Mouse (Mus musculus): ENCODE measurements around the gene Gnai3. TPM values are rescaled to one million over a fixed set of nuclear protein-coding genes. Genes with fewer than 3 reads are reported as not detected.

Gnai3 gene
- polyA plus RNA-seq, 1 experiment, result 28.8 TPM

DNA sequence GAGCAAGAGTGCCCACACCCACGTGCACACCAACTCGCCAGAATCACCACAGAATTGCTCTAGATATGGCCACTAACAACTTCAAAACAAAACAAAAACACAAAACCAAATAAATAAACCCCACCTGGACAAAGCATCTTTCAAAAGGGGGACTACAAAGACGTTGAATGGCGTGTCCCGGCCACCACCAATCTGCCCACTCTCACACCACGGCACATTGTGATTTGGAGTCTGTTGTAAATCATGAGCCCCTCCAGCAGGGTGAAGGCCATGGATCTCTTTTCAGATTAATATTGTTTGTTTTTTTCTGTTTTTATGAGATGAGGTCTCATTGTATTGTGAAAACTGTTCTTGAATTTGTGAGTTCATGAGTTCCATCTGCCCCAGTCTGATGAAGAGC, 43.9 kb downstream of the Gnai3 start:
- no peak overlapping the region for H3ac ChIP-seq (ENCODE audit: control insufficient read depth, insufficient read length, low read depth)
- no peaks in the 10 kb centered on the region for H3K79me3 ChIP-seq (ENCODE audit: low read depth)
- no peaks in the 10 kb centered on the region for H3K27me3 ChIP-seq (ENCODE audit: control insufficient read depth, insufficient read depth, insufficient read length)
- H3K79me2 ChIP-seq (ENCODE audit: control insufficient read depth, insufficient read depth), result no peaks in the 10 kb centered on the region
- H3K4me3 ChIP-seq (ENCODE audit: insufficient read depth, poor library complexity, severe bottlenecking), result no peak overlapping the region
- TF ChIP-seq MYOG (IDR thresholded peaks at IDR 0.05; ENCODE audit: control insufficient read depth, extremely low read depth, insufficient read length), result no peak
- TF ChIP-seq FOSL1 (IDR thresholded peaks at IDR 0.05; ENCODE audit: insufficient read depth, low read length, poor library complexity, severe bottlenecking), result no peak
- TF ChIP-seq MYOD1 (IDR thresholded peaks at IDR 0.05; ENCODE audit: control insufficient read depth, insufficient read length, low read depth), result no peak
- TF ChIP-seq CTCF (IDR thresholded peaks at IDR 0.05; ENCODE audit: control insufficient read depth, insufficient read depth, insufficient read length), result no peak
- no peak for TF ChIP-seq MAX (IDR thresholded peaks at IDR 0.05)
- H3K36me3 ChIP-seq (ENCODE audit: control insufficient read depth, insufficient read depth), result peaks cover 14% of the 10 kb centered on the region

DNA sequence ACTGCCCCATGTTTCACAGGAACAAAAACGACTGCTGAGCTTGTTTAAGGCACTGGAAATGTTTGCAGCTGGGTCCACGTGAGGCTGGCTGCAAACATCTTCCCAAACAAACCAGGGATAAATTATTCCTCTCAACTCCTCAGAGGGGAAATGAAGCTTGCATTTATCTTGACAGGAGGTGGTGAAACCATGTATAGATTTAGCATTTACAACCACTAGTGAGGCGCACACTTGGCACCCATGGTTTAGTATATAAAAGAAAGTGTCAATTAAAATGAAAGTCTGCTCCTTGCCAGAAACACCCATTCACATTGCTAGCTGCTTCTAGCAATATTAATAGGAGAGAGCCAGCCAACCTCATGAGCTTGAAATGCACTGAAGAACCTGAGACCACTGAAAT, 44.4 kb downstream of the Gnai3 start:
- Histone ChIP-seq H3K27me3 (ENCODE audit: control insufficient read depth, insufficient read depth, insufficient read length) (no peaks in the 10 kb centered on the region), H3K79me2 (ENCODE audit: control insufficient read depth, insufficient read depth) (no peaks in the 10 kb centered on the region), H3ac (ENCODE audit: control insufficient read depth, insufficient read length, low read depth) (no peak overlapping the region), H3K36me3 (ENCODE audit: control insufficient read depth, insufficient read depth) (peaks cover 9% of the 10 kb centered on the region), H3K4me3 (ENCODE audit: insufficient read depth, poor library complexity, severe bottlenecking) (no peak overlapping the region), H3K79me3 (ENCODE audit: low read depth) (no peaks in the 10 kb centered on the region)
- no peak for TF ChIP-seq CTCF (IDR thresholded peaks at IDR 0.05; ENCODE audit: control insufficient read depth, insufficient read depth, insufficient read length)
- no peak for TF ChIP-seq FOSL1 (IDR thresholded peaks at IDR 0.05; ENCODE audit: insufficient read depth, low read length, poor library complexity, severe bottlenecking)
- TF ChIP-seq USF1 (IDR thresholded peaks at IDR 0.05; ENCODE audit: low read depth), result no peak
- TF ChIP-seq CEBPB (IDR thresholded peaks at IDR 0.05; ENCODE audit: low read depth), result no peak
- TF ChIP-seq MYOG (IDR thresholded peaks at IDR 0.05; ENCODE audit: control insufficient read depth, extremely low read depth, insufficient read length), result no peak
- no peak for TF ChIP-seq MYOD1 (IDR thresholded peaks at IDR 0.05; ENCODE audit: control insufficient read depth, insufficient read length, low read depth)

DNA sequence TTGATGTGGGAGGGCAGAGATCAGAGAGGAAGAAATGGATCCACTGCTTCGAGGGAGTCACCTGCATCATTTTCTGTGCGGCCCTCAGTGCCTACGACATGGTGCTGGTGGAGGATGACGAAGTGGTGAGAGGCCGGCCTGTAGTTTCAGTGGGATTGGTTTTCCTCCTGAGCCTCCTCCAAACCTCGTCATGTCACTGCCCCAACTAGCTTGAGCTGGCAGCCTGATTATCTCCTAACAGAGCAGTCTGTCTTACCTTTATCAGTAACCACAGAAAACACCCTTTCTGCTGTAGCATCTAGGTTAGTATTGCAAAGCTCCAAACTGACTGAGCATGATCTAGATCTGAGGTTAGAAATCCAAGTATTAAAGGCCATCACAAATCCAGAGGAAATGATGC, 47.6 kb downstream of the Gnai3 start:
- Histone ChIP-seq H3K27me3 (ENCODE audit: control insufficient read depth, insufficient read depth, insufficient read length) (no peaks in the 10 kb centered on the region), H3K79me3 (ENCODE audit: low read depth) (no peaks in the 10 kb centered on the region), H3ac (ENCODE audit: control insufficient read depth, insufficient read length, low read depth) (no peak overlapping the region), H3K36me3 (ENCODE audit: control insufficient read depth, insufficient read depth) (no peaks in the 10 kb centered on the region), H3K4me3 (ENCODE audit: insufficient read depth, poor library complexity, severe bottlenecking) (no peak overlapping the region), H3K79me2 (ENCODE audit: control insufficient read depth, insufficient read depth) (no peaks in the 10 kb centered on the region)
- TF ChIP-seq USF1 (IDR thresholded peaks at IDR 0.05; ENCODE audit: low read depth) (no peak), CTCF (IDR thresholded peaks at IDR 0.05; ENCODE audit: control insufficient read depth, insufficient read depth, insufficient read length) (no peak), CEBPB (IDR thresholded peaks at IDR 0.05; ENCODE audit: low read depth) (no peak), MAX (IDR thresholded peaks at IDR 0.05) (no peak), MYOD1 (IDR thresholded peaks at IDR 0.05; ENCODE audit: control insufficient read depth, insufficient read length, low read depth) (no peak), FOSL1 (IDR thresholded peaks at IDR 0.05; ENCODE audit: insufficient read depth, low read length, poor library complexity, severe bottlenecking) (no peak), MYOG (IDR thresholded peaks at IDR 0.05; ENCODE audit: control insufficient read depth, extremely low read depth, insufficient read length) (no peak)

DNA sequence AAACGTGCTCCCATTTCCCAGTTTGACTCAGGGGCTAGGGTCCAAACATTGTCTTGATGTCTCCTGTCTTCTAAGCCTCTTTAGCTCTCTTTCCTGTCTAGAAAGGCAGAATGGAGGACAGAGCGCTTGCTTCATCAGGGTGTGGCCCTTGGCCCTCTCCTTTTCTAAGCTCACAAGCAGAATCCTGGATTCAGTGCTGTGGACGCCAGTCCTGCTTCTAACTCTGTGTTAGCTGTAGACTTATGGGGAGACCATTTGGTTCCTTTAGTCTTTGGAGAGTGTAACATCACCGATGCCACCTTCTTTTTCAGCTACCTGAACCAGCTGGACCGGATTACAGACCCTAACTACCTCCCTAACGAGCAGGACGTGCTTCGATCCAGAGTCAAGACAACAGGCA, 48.3 kb downstream of the Gnai3 start:
- Histone ChIP-seq H3K4me3 (ENCODE audit: insufficient read depth, poor library complexity, severe bottlenecking) (no peak overlapping the region), H3K27me3 (ENCODE audit: control insufficient read depth, insufficient read depth, insufficient read length) (no peaks in the 10 kb centered on the region), H3K36me3 (ENCODE audit: control insufficient read depth, insufficient read depth) (no peaks in the 10 kb centered on the region), H3K79me3 (ENCODE audit: low read depth) (no peaks in the 10 kb centered on the region), H3K79me2 (ENCODE audit: control insufficient read depth, insufficient read depth) (no peaks in the 10 kb centered on the region), H3ac (ENCODE audit: control insufficient read depth, insufficient read length, low read depth) (no peak overlapping the region)
- TF ChIP-seq MYOG (IDR thresholded peaks at IDR 0.05; ENCODE audit: control insufficient read depth, extremely low read depth, insufficient read length), result no peak
- no peak for TF ChIP-seq CTCF (IDR thresholded peaks at IDR 0.05; ENCODE audit: control insufficient read depth, insufficient read depth, insufficient read length)
- no peak for TF ChIP-seq MYOD1 (IDR thresholded peaks at IDR 0.05; ENCODE audit: control insufficient read depth, insufficient read length, low read depth)
- no peak for TF ChIP-seq CEBPB (IDR thresholded peaks at IDR 0.05; ENCODE audit: low read depth)
- TF ChIP-seq FOSL1 (IDR thresholded peaks at IDR 0.05; ENCODE audit: insufficient read depth, low read length, poor library complexity, severe bottlenecking), result no peak
- no peak for TF ChIP-seq MAX (IDR thresholded peaks at IDR 0.05)
- no peak for TF ChIP-seq USF1 (IDR thresholded peaks at IDR 0.05; ENCODE audit: low read depth)

DNA sequence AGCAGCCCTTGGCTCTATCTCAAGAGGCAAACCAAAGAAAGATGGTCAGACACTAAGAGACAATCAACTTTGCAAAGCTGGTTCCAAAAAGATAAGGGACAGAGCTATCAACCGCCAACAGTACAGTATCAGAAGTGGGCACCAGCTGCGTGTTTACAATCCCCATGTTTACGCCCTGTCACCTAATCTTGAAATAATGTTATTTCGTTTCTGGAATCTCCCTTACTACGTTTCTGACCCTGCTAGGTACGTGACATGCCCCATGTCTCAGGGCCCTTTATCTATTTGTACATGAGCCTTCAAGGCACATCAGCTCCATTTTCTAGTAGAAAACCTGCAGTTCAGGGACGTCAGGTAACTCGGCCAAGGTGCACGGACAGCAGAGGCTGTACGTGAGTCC, 49.2 kb downstream of the Gnai3 start:
- no peaks in the 10 kb centered on the region for H3K79me2 ChIP-seq (ENCODE audit: control insufficient read depth, insufficient read depth)
- H3ac ChIP-seq (ENCODE audit: control insufficient read depth, insufficient read length, low read depth), result no peak overlapping the region
- no peaks in the 10 kb centered on the region for H3K27me3 ChIP-seq (ENCODE audit: control insufficient read depth, insufficient read depth, insufficient read length)
- no peak overlapping the region for H3K4me3 ChIP-seq (ENCODE audit: insufficient read depth, poor library complexity, severe bottlenecking)
- no peaks in the 10 kb centered on the region for H3K79me3 ChIP-seq (ENCODE audit: low read depth)
- no peaks in the 10 kb centered on the region for H3K36me3 ChIP-seq (ENCODE audit: control insufficient read depth, insufficient read depth)
- no peak for TF ChIP-seq MYOD1 (IDR thresholded peaks at IDR 0.05; ENCODE audit: control insufficient read depth, insufficient read length, low read depth)
- TF ChIP-seq USF1 (IDR thresholded peaks at IDR 0.05; ENCODE audit: low read depth), result no peak
- no peak for TF ChIP-seq CEBPB (IDR thresholded peaks at IDR 0.05; ENCODE audit: low read depth)
- TF ChIP-seq MAX (IDR thresholded peaks at IDR 0.05), result no peak
- TF ChIP-seq CTCF (IDR thresholded peaks at IDR 0.05; ENCODE audit: control insufficient read depth, insufficient read depth, insufficient read length), result no peak
- no peak for TF ChIP-seq FOSL1 (IDR thresholded peaks at IDR 0.05; ENCODE audit: insufficient read depth, low read length, poor library complexity, severe bottlenecking)
- no peak for TF ChIP-seq MYOG (IDR thresholded peaks at IDR 0.05; ENCODE audit: control insufficient read depth, extremely low read depth, insufficient read length)

DNA sequence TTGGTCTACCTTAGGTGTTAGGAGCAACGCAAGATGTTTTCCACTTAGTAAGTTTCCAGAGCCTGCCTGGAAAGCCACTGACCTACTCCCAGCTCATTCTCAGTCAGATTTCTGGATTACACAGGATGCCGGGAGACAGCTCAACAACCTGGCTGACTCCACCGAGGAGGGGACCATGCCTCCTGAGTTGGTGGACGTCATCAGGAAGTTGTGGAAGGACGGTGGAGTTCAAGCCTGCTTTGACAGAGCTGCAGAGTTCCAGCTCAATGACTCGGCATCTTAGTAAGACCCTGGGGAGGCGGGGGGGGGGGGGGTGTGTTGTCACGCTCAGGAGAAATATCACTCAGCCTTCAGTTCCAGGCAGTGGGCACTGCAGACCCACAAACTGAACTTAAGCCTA, 49.7 kb downstream of the Gnai3 start:
- Histone ChIP-seq H3ac (ENCODE audit: control insufficient read depth, insufficient read length, low read depth) (no peak overlapping the region), H3K79me3 (ENCODE audit: low read depth) (no peaks in the 10 kb centered on the region)
- TF ChIP-seq MYOD1 (IDR thresholded peaks at IDR 0.05; ENCODE audit: control insufficient read depth, insufficient read length, low read depth) (no peak), FOSL1 (IDR thresholded peaks at IDR 0.05; ENCODE audit: insufficient read depth, low read length, poor library complexity, severe bottlenecking) (no peak), USF1 (IDR thresholded peaks at IDR 0.05; ENCODE audit: low read depth) (no peak), MAX (IDR thresholded peaks at IDR 0.05) (no peak), MYOG (IDR thresholded peaks at IDR 0.05; ENCODE audit: control insufficient read depth, extremely low read depth, insufficient read length) (no peak), CTCF (IDR thresholded peaks at IDR 0.05; ENCODE audit: control insufficient read depth, insufficient read depth, insufficient read length) (no peak), CEBPB (IDR thresholded peaks at IDR 0.05; ENCODE audit: low read depth) (no peak)

More for the DNA sequence above, 49.7 kb downstream of the Gnai3 start:
- H3K36me3 ChIP-seq (ENCODE audit: control insufficient read depth, insufficient read depth), result no peaks in the 10 kb centered on the region
- no peaks in the 10 kb centered on the region for H3K79me2 ChIP-seq (ENCODE audit: control insufficient read depth, insufficient read depth)
- no peaks in the 10 kb centered on the region for H3K27me3 ChIP-seq (ENCODE audit: control insufficient read depth, insufficient read depth, insufficient read length)
- H3K4me3 ChIP-seq (ENCODE audit: insufficient read depth, poor library complexity, severe bottlenecking), result no peak overlapping the region
